Mouse (Mus musculus): ENCODE data around the gene Zbtb9. TPM values are rescaled to one million over a fixed set of nuclear protein-coding genes. Genes with fewer than 3 reads are reported as not detected.
A peak's percentile ranks its signal among the peaks of the same experiment; 100 is the strongest.

Gene Zbtb9
- total RNA-seq, 2 experiments from 2014 or later, result 4.1 to 4.8 TPM

- no peak for DNase-seq (ENCODE audit: low spot score in 2 of 2)
Observed at GRCm38 (mm10) chr17:27008277-27008676, 35.3 kb downstream of the Zbtb9 start.

- no peak for DNase-seq (ENCODE audit: low spot score in 2 of 2)
Observed at GRCm38 (mm10) chr17:27011167-27011566, 38.2 kb downstream of the Zbtb9 start.

DNA sequence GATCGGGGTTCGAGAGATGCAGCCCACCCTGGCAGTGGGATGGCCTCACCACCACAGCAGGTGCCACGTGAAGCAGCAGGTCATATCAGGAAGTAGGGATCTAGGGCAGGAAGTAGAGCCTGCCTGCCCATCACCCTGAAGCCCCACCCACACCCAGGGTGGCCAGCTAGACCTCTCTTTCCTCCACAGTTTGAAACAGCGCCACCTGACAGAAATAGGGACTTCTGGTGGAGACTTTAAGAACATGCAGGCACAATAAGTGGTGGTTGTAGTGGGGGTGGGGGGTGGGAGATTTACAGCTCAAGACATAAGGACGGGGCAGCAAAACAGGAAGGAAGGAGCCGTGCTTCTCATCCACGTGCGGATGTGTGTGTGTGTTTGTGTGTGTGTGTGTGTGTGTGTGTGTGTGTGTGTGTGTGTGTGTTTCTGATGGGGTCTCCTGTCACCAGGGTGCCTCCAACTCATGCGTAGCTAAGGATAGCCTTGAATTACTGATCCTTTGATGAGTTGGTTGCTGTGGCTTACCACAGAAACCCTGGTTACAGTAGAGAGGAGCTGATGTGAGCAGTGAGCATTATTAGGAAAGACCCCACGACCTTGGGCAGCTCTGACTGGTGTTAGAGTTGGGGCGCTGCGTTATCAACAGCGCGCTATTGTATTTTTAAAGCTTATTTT is 39.2 kb downstream of the Zbtb9 start:
- DNase-seq (ENCODE audit: low spot score in 2 of 2), result no peak

DNA sequence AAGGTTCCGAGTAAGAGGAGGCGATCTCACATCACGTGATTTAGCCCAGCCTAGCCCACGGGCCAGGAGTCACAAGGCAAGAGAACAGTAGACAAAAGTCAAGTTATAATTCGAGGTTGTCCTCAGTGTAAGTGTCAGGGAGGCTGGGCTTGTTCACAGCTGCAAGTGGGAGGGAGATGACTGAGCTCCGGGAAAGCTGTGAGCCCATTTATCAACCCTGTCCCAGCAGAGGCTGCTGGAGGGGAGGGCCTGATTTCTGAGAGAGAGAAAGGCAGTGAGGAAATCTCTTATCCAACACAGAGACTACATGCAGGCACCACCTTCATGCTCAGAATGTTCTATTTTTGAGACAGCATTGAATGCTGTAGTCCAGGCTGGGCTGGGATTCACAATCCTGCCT is 39.9 kb downstream of the Zbtb9 start:
- no peak for DNase-seq (ENCODE audit: low spot score in 2 of 2)

DNA sequence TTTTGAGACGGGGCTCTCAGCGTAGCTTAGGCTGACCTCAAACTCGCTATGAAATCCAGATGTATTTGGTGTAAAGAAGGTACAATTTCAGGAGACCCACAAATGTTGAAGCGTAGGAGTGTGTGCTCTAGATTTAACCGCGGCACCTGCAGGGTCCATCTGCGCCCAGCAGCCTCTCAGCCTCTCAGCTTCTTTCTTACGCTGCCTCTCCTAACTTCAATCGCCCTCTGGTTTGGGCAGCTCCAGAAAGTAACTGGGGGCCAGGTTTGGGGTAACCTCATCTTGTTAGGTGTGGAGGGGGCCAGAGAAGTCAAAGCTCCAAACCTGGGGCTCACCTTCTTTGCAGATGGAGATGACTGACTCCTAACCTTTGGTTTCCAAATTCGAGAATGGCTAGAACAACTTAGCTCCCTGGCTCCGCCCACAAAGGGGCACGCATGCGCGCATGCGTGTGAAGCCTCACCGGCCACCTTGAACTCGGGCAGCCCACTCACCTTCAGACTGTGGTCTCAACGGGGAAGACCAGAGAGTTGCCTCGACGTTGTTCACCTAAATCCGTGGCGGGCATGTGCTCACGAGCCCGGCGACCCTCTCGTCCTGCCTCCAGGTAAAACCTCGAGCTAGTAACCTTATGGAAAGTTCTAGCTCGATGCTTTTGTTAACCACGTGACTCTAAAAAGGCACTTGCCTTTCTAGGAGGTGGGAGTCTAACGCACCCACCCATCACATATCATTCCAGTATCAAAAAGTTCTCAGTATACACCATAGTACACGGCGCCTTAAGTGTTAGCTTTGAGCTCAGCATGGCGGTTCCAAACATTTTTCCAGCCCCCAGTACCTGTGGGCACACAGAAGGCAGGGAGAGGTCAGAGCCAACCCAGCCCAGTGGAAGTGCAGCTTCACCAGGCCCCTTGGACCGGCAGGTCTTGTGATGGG is 44.9 kb downstream of the Zbtb9 start:
- DNase-seq (ENCODE audit: low spot score in 2 of 2), result peak; percentile 69 to 84

DNA sequence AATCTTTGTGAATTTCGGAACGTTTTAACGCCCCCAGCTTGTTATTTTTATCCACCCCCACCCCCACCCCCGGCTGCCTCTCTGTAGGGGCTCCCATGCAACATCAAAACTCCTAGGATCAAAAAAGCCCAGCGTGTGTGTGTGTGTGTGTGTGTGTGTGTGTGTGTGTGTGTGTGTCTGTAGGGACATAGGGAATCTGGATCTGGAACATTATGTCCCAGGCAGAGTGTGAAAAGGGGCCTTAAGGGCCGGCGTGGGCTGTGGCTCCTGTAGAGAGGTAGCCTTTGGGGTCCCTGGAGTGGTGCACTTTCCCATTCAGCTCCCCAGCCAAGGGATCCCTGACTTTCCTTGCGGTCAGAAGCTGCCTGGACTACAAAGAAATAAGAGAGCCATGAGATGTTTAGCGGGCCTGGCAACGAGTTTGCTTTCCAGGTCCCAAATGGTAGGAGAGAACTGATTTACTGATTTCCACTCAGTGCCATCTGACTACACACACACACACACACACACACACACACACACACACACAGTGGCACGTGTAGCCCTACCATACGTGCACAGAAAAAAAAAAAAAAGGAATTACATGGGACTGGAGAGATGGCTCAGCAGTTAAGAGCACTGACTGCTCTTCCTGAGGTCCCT is 45.7 kb downstream of the Zbtb9 start:
- peak in 1 of 2 experiments; percentile 8 for DNase-seq (ENCODE audit: low spot score in 2 of 2)

DNA sequence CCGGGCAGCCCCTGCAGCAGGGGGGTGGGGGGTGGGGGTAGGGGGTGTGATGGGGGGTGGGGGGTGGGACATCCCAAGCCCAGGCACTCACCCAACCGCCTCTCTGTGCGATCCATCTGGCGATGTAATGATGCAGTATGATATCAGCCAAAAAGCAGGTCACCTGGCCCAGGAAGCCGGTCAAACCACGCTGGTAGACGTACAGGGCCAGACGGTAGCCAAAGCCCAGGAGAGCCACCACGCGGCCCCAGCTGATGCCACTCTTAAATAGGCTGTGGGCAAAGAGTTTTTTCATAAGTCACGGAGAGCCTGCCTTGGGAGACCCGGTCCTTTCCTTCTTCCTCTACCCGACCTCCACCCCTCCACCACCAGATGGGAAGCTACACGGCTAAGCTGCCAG is 48.1 kb downstream of the Zbtb9 start:
- DNase-seq (ENCODE audit: low spot score in 2 of 2), result no peak

DNA sequence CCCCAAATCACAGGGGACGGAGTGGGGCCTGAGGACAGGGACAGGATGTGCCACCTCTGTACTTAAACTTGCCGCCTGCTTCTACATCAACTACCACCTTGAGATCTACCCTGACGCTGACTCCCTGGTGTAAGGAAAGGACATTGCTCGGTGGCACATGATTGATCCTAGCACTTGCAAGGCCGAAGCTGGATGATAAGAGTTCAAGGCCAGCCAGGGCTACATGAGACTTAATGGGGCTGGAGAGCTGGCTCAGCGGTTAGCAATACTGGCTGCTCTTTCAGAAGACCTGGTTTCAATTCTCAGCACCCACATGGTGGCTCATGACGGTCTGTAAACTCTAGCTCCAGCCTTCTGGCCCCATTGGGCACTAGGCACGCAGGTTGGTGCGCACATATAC is 48.8 kb downstream of the Zbtb9 start:
- no peak for DNase-seq (ENCODE audit: low spot score in 2 of 2)

DNA sequence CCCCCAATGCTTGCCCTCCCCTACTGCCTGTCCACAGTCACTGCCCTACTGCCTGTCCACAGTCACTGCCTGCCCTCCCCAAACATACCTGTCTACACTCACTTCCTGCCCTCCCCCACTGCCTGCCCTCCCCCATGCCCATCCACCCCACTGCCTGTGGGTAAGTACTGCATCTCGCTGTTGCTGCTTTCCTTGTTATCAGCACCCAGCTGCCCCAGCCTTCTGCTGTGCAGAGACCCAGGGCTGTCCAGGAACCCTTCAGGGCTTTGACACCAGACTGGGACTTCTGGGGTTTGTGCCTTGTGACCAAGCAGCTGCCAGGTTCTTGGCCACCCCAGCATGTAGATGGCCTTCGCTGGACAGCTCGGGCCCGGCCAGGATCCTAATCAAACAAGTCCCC is 50.4 kb downstream of the Zbtb9 start:
- DNase-seq (ENCODE audit: low spot score in 2 of 2), result no peak

DNA sequence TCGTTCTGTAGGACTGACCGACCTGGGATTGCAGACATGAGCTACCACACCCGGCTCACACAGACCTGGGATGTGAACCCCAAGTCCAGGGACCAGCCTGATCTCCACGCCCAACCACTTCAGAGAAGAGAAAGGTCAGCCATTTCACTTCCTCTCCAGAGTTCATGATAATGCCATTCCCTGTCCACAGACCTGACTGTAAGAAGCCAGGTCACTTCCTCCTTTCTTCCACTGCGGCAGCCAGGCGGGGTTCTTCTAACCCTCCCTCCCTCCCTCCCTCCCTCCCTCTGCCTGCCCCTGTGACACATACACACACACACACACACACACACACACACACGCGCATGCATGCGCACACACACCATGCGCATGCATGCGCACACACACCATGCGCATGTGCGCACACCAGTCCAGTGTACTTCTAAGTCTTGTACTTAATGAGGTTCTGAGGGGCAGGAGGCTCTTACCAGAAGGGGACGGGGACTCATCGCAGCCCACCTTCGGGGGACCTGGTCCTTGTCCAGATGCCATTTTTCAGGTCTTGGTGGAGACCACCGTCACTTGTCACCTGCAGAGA is 52.4 kb downstream of the Zbtb9 start:
- no peak for DNase-seq (ENCODE audit: low spot score in 2 of 2)

GRCm38 (mm10) chr17:27025951-27026350 is 53.0 kb downstream of the Zbtb9 start:
- no peak for DNase-seq (ENCODE audit: low spot score in 2 of 2)

- peak in 1 of 2 experiments; percentile 54 for DNase-seq (ENCODE audit: low spot score in 2 of 2)
Observed at GRCm38 (mm10) chr17:27027460-27028283, 54.7 kb downstream of the Zbtb9 start.

DNA sequence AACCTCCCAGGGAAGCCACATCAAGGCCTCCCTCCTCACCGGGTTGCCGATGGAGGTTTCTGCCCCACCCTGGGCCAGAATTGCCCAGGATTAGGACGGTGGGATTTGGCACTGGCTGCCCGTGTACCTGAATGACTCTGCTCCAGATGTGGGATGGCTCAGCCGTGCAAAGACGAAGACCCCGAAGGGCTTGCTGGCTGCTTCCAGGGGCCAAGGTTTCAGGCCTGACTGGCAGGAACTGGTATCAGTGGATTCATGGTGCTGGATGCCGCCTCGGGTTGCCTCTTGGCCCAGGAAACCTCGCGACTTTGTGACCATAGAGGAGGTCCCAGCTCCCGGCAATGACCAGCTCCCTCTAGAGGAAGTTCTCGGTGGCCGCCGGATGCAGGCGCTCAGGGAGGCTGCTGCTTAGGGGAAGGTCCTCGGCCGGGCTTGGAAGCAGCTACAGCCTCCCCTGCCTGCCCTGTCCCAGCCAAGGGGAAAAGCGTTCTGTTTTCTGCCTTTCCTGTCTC is 55.4 kb downstream of the Zbtb9 start:
- DNase-seq (ENCODE audit: low spot score in 2 of 2), result peak; percentile 75 to 90

- no peak for DNase-seq (ENCODE audit: low spot score in 2 of 2)
Observed at GRCm38 (mm10) chr17:27028909-27029308, 55.9 kb downstream of the Zbtb9 start, which contains the start of gene Bak1. TSS of gene Bak1 (minus strand) at chr17:27029009.

- DNase-seq (ENCODE audit: low spot score in 2 of 2), result no peak
Observed at GRCm38 (mm10) chr17:27029431-27029830, 56.5 kb downstream of the Zbtb9 start.

DNA sequence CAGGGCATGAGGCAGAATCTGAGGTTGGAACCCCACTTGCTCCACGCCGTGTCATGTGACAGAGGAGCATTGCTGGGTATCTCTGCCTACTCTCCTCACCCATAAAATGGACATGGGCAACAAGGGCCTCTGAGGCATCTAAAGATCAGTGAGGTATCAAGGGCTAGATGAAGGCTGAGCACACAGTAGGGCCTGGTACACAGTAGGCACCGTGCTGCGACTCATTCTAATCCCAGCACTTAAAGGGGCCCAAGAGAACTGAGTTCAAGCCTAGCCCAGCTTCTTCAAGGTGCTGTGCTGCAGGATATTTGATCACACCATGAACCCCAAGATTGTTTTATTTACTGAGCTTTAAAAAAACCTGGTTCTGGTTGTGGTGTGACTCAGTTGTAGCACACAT is 57.9 kb downstream of the Zbtb9 start:
- no peak for DNase-seq (ENCODE audit: low spot score in 2 of 2)

DNA sequence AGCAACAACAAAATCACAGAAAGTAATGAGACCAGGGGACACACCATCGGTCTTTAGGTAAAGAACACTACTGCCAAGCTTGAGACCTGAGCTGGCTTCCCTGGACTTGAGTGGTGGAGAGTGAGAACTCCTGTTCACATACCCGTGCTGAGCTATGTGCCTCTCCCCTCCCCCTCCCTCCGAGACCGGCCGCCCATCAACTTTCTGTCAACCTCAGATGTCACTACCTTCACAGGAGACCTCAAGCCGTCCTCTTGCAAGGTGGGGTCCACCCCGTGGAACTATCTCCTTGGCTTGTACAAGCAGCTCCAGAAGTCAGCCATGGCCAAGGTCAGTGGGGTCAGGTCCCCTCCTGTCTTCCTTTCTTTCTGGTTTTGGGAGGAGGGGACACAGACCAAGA is 59.4 kb downstream of the Zbtb9 start:
- DNase-seq (ENCODE audit: low spot score in 2 of 2), result no peak

DNA sequence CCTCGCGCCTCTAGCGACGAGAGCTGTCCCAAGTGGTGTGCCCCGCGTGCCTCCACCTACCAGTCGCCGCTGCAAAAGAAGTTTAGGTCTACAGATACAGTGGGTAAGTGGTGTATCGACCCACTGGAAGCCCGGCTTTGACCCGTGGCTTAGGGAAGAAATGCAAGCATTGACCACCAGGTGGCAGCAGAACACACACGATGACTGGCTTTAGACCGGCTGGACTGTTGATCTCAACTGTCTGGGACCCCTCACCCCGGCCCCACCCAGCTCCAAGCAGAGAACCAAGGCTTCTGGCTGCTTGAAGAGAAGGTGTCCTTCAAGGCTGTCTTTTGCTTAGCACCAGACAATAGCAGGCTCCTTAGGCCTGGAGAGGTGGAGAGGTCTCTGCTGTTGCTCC is 59.9 kb downstream of the Zbtb9 start:
- peak; percentile 59 to 79 for DNase-seq (ENCODE audit: low spot score in 2 of 2)

GRCm38 (mm10) chr17:27036465-27036864 is 63.5 kb downstream of the Zbtb9 start:
- no peak for DNase-seq (ENCODE audit: low spot score in 2 of 2)

- no peak for DNase-seq (ENCODE audit: low spot score in 2 of 2)
Observed at GRCm38 (mm10) chr17:27038335-27039050, 65.5 kb downstream of the Zbtb9 start.
